Mouse (Mus musculus): ENCODE measurements around the gene Spag7.

Spag7 gene

GRCm38 (mm10) chr11:70657573-70657972 lies 11.6 kb downstream of the Spag7 start:
- DNase-seq (ENCODE audit: extremely low read depth, low read depth, low spot score), result no peak

GRCm38 (mm10) chr11:70656964-70657363 lies 12.3 kb downstream of the Spag7 start, which contains the start of gene Eno3:
TSS of gene Eno3 (plus strand) at chr11:70657202.
- no peak for DNase-seq (ENCODE audit: extremely low read depth, low read depth, low spot score)

DNA sequence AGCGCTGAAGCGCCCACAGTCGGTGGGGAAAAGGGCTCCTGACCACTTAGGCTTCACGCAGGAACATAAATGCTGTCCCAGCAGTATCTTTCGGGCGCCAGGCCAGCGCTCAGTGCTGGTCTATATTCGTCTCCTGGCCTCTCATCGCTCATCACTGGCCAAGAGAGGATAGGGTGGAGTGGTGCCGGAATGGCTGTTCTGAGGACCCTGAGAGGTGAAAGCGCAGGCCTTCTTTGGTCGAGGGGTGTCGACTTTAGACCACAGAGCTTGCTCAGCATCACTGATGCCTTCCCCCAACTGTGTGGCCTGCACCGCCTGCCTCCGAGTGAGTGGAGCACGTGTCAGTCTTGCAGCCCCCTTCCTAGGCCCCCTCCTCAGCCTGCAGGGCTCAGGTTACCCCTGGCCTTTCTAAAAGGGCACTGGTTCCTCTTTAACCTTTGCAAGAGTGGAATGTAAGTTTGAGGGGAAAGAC lies 12.7 kb downstream of the Spag7 start:
- DNase-seq (ENCODE audit: extremely low read depth, low read depth, low spot score), result no peak

GRCm38 (mm10) chr11:70655571-70656455 lies 13.4 kb downstream of the Spag7 start:
- no peak for DNase-seq (ENCODE audit: extremely low read depth, low read depth, low spot score)

GRCm38 (mm10) chr11:70654923-70655570 lies 14.2 kb downstream of the Spag7 start:
- DNase-seq (ENCODE audit: extremely low read depth, low read depth, low spot score), result no peak

- DNase-seq (ENCODE audit: extremely low read depth, low read depth, low spot score), result no peak
These were observed 14.9 kb downstream of the Spag7 start, which contains the start of gene Pfn1 for GRCm38 (mm10) chr11:70654198-70654922. TSS of gene Pfn1 (minus strand) at chr11:70654644.

GRCm38 (mm10) chr11:70653345-70654197 lies 15.6 kb downstream of the Spag7 start:
- no peak for DNase-seq (ENCODE audit: extremely low read depth, low read depth, low spot score)

GRCm38 (mm10) chr11:70652884-70653344 lies 16.3 kb downstream of the Spag7 start:
- no peak for DNase-seq (ENCODE audit: extremely low read depth, low read depth, low spot score)

DNA sequence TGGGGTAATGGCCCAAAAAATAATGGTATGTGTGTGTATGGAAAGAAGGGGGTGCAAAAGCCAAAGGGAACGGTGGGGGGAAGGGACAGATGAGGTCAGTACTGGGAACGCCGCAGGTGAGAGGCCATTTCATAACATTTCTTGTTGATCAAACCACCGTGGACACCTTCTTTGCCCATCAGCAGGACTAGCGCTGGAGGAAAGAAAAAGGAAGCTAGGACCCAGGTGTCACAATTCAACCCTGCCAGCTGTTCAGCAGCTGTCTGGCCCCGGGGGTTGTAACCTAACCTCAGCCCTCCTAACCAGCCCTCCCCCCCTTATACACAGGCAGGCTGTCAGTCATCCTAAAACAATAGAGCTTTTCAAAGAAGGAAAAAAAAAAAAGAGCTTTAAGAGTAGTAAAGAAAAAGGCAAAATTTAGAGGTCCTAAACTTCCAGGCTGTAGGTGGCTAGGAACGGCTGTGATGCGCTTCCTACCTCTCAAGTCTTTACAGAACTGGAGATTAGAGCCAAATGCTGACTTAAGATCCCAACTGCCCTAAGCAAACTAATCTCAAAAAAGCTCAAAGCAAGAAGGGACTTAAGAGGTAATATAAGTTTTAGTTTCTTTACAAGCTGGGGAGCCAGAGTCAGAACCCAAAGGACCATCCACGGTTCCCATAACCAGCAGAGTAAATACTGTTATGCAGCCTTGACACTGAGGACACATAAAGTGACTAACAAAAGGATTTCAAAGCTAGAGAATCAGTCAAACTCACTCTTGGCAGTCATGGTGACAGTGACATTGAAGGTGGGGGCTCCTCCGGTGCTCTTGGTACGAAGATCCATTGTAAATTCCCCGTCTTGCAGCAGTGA lies 17.0 kb downstream of the Spag7 start:
- DNase-seq (ENCODE audit: extremely low read depth, low read depth, low spot score), result no peak

GRCm38 (mm10) chr11:70651391-70651790 lies 17.8 kb downstream of the Spag7 start:
- DNase-seq (ENCODE audit: extremely low read depth, low read depth, low spot score), result no peak

DNA sequence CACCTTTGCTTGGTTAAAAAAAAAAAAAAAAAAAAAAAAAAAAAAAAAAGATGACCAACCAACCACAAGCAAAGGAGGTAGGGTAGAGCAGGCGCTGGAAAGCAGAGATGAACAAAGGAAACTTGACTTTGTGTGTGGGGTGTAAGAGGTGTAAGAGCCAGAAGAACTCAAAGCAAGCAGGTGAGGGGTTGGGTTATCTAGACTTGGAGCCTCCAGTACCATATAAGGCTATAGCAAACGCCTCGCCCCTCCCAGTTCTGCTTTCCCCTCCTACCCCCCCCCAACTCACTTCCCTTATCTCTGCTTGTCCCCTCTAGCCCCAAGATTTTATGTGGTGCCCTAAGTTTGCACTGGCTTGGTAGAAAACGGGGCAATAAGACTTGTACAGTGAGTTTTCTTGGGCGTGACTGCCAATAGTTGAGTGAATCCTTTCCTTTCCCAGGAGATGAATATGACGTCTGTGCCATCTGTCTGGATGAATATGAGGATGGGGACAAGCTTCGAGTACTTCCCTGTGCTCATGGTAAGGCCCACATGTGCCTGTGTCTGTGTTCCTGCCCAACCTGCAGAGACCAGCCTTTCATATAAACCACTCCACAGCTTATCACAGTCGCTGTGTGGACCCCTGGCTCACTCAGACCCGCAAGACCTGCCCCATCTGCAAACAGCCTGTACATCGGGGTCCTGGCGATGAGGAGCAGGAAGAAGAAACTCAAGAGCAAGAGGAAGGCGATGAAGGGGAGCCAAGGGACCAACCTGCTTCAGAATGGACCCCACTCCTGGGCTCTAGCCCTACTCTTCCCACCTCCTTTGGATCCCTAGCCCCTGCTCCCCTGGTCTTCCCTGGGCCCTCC lies 18.7 kb downstream of the Spag7 start:
- DNase-seq (ENCODE audit: extremely low read depth, low read depth, low spot score), result no peak

DNA sequence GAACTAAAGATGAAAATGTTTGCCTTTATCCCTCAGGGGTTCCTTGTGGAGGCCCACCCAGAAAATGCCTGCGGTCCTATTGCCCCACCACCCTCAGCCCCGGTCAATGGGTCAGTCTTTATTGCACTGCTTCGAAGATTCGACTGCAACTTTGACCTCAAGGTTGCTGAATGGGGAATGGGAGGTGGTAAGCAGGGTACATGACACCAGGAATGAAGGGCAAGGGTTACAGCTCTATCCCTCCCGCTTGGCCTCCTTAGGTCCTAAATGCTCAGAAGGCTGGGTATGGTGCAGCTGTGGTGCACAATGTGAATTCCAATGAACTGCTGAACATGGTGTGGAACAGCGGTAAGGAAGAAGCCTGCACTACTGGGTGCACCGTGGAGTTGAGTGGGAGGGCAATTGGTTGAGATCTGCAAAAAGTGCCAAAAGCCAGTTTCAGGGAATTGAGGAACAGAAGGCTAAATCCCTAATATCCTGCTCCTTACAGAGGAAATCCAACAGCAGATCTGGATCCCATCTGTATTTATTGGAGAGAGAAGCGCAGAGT lies 20.0 kb downstream of the Spag7 start:
- no peak for DNase-seq (ENCODE audit: extremely low read depth, low read depth, low spot score)

GRCm38 (mm10) chr11:70648512-70648911 lies 20.7 kb downstream of the Spag7 start:
- no peak for DNase-seq (ENCODE audit: extremely low read depth, low read depth, low spot score)

- DNase-seq (ENCODE audit: extremely low read depth, low read depth, low spot score), result no peak
These were observed 21.3 kb downstream of the Spag7 start for GRCm38 (mm10) chr11:70647716-70648420.

DNA sequence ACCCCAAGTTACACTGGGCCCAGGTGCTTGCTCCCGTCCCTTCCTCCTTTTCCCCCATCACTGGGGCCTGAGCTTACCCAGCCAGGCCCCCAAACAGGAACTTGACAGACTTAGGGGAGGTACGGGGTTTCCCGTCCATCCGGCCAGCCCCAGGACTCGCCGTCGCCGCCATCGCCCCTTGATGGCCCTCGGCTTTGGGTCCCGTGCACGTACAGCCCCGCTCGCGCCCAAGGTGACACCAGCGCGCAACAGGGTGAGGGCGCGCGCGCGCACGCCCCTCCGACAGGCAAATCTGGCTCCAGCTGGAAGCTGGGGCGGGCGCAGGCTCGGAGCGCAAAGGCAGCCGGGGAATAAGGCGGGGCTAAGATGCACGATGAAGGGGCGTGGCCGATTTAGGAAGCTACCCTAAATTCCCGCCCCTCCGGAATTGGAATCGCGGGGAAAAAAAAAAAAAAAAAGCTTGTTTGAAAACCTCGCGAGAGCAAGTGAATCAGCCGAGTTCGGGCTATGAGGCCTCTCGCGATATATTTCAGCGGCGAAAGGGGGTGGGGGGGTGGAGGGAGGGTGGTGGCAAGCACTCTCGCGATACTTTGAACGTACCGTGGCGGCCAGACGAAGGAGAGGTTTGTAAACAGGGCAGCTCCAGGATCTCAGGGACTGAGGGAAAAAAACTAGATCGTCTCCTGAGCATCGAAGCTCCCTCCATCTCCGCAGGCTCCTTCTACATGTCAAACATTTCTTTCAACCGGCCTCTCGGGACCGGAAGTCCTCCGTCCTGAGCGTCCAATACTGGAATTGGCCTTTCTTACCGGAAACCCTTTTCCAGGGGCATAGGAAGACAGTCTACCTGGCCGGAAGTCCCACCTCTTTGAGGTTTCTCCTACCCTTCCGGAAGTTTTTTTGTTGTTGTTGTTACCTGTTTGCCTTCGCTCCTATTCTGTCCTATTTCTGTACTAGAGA lies 22.2 kb downstream of the Spag7 start, which contains the start of the genes Rnf167 and Slc25a11:
Rnf167 (plus strand) TSS at position 545 of the 960 bp plus-strand sequence.
Slc25a11 (minus strand) TSS at position 789 of the 960 bp plus-strand sequence.
- DNase-seq (ENCODE audit: extremely low read depth, low read depth, low spot score), result peak; percentile 90

- DNase-seq (ENCODE audit: extremely low read depth, low read depth, low spot score), result no peak
These were observed 23.0 kb downstream of the Spag7 start for GRCm38 (mm10) chr11:70646259-70646555.
